Mouse (Mus musculus) heart, postnatal 36 days (tissue): Measurements from ENCODE around the gene Coq10b. TPM values are rescaled to one million over a fixed set of nuclear protein-coding genes. Genes with fewer than 3 reads are reported as not detected.

Experiments used
- DNase-seq, 2 experiments: peaks; one replicate each; pipeline ENCODE4 v3.0.0; 2021 to 2022
- intact Hi-C: fragments of 180-260 bp; cut with DNase I; formaldehyde crosslinking; loops from one replicate; pipeline ENCODE4 v1.15.1; 2025
- total RNA-seq, 2 experiments: library from RNA; stranded (reverse); gene quantifications; 2 replicates each; pipeline ENCODE4 v1.2.3; 2021

The Coq10b gene
- total RNA-seq, 2 experiments from 2014 or later: 38.0 to 76.2 TPM

GRCm38 (mm10) chr1:55092056-55092455 lies 39.5 kb downstream of the Coq10b start:
- DNase-seq: no peak
- intact Hi-C loops: no loop called here

- no peak for DNase-seq
- intact Hi-C loops: no loop called here
These were observed 39.9 kb downstream of the Coq10b start for GRCm38 (mm10) chr1:55092469-55092868.

GRCm38 (mm10) chr1:55106919-55107585 lies 54.5 kb downstream of the Coq10b start:
- intact Hi-C loops: no loop called here
- DNase-seq: no peak

GRCm38 (mm10) chr1:55107644-55108043 lies 55.1 kb downstream of the Coq10b start:
- intact Hi-C loops: no loop called here
- no peak for DNase-seq

- no peak for DNase-seq
- intact Hi-C loops: no loop called here
These were observed 55.9 kb downstream of the Coq10b start for GRCm38 (mm10) chr1:55108473-55108872.

GRCm38 (mm10) chr1:55109066-55109766 lies 56.6 kb downstream of the Coq10b start:
- intact Hi-C loops: no loop called here
- no peak for DNase-seq

Other genes with a start within 250 kb of the Coq10b start
- gene Ankrd44, start 126.4 kb upstream of the Coq10b start, total RNA-seq: 10 to 100 TPM; 13.2 to 15.7 TPM
- 10 to 100 TPM; 76.4 to 83.0 TPM for gene Sf3b1, start 25.3 kb upstream of the Coq10b start, total RNA-seq
- 100 to 1,000 TPM; 167 to 177 TPM for gene Hspe1, start 35.4 kb downstream of the Coq10b start, total RNA-seq
- 100 to 1,000 TPM; 382 to 415 TPM for gene Hspd1, start 35.5 kb downstream of the Coq10b start, total RNA-seq
- gene Mob4, start 78.5 kb downstream of the Coq10b start, total RNA-seq: 10 to 100 TPM; 30.3 to 35.4 TPM
- gene Rftn2, start 174.0 kb downstream of the Coq10b start, total RNA-seq: 10 to 100 TPM; 12.7 to 13.9 TPM
- 1 to 10 TPM; 4.6 to 4.9 TPM for gene Mars2, start 184.4 kb downstream of the Coq10b start, total RNA-seq